Mouse (Mus musculus): ENCODE results near the gene Kif26a. TPM values are rescaled to one million over a fixed set of nuclear protein-coding genes. Genes with fewer than 3 reads are reported as not detected.
A peak's percentile ranks its signal among the peaks of the same experiment; 100 is the strongest.

The Kif26a gene
- polyA plus RNA-seq, 1 experiment from 2014 or later, result 4.7 TPM

- no peak overlapping the region for H3K4me2 ChIP-seq (ENCODE audit: low read length)
- no peaks in the 10 kb centered on the region for H3K27me3 ChIP-seq (ENCODE audit: control insufficient read depth, insufficient read depth, low read depth, low read length)
- no peaks in the 10 kb centered on the region for H3K36me3 ChIP-seq (ENCODE audit: control insufficient read depth, insufficient read depth, low read length)
- H3K27ac ChIP-seq (ENCODE audit: low read length), result no peak overlapping the region
- no peak overlapping the region for H3K4me3 ChIP-seq (ENCODE audit: low read depth, low read length)
- no peak overlapping the region for H3K9ac ChIP-seq (ENCODE audit: low read depth, low read length)
- no peak for ATAC-seq
- 95% methylated on average over 2 of the region's 2 CpGs for WGBS
- H3K9me3 ChIP-seq (replicated peaks; ENCODE audit: control insufficient read depth, low read length, poor library complexity, severe bottlenecking), result no peaks in the 10 kb centered on the region
- peaks cover 19% of the 10 kb centered on the region for H3K4me1 ChIP-seq (ENCODE audit: control insufficient read depth, insufficient read depth, low read length)
Measured at GRCm38 (mm10) chr12:112226656-112227055, 80.6 kb downstream of the Kif26a start.

DNA sequence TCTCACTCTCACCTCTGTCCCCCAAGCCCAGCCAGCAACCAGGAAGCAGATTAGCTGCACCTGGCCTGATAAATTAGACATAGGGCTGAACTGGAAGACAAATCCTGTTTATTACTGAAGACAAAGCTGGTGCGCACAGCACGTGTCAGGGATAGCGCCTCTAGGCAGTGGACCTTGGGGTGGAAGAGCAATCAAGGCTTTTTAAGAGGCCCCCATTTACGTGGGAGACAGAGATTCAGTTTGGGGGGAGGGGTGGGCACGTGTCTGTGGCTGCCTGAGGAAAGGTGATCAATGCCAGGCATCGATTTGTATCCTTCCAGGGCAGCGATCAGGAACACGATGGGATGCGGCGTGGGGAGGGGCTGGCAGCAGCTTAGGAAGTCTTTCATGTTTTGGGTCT, 83.1 kb downstream of the Kif26a start:
- no peaks in the 10 kb centered on the region for H3K36me3 ChIP-seq (ENCODE audit: control insufficient read depth, insufficient read depth, low read length)
- H3K4me3 ChIP-seq (ENCODE audit: low read depth, low read length), result no peak overlapping the region
- H3K4me1 ChIP-seq (ENCODE audit: control insufficient read depth, insufficient read depth, low read length), result peaks cover 9% of the 10 kb centered on the region
- WGBS, result 51% methylated on average over 10 of the region's 10 CpGs
- H3K9me3 ChIP-seq (replicated peaks; ENCODE audit: control insufficient read depth, low read length, poor library complexity, severe bottlenecking), result no peaks in the 10 kb centered on the region
- no peak overlapping the region for H3K9ac ChIP-seq (ENCODE audit: low read depth, low read length)
- ATAC-seq, result no peak
- no peak overlapping the region for H3K27ac ChIP-seq (ENCODE audit: low read length)
- H3K4me2 ChIP-seq (ENCODE audit: low read length), result no peak overlapping the region
- no peaks in the 10 kb centered on the region for H3K27me3 ChIP-seq (ENCODE audit: control insufficient read depth, insufficient read depth, low read depth, low read length)

- Histone ChIP-seq H3K4me3 (ENCODE audit: low read depth, low read length) (no peak overlapping the region), H3K27me3 (ENCODE audit: control insufficient read depth, insufficient read depth, low read depth, low read length) (no peaks in the 10 kb centered on the region), H3K9me3 (replicated peaks; ENCODE audit: control insufficient read depth, low read length, poor library complexity, severe bottlenecking) (no peaks in the 10 kb centered on the region), H3K27ac (ENCODE audit: low read length) (no peak overlapping the region), H3K36me3 (ENCODE audit: control insufficient read depth, insufficient read depth, low read length) (no peaks in the 10 kb centered on the region), H3K9ac (ENCODE audit: low read depth, low read length) (no peak overlapping the region), H3K4me1 (ENCODE audit: control insufficient read depth, insufficient read depth, low read length) (peaks cover 9% of the 10 kb centered on the region), H3K4me2 (ENCODE audit: low read length) (no peak overlapping the region)
- 74% methylated on average over 2 of the region's 2 CpGs for WGBS
- no peak for ATAC-seq
Measured at GRCm38 (mm10) chr12:112230196-112230595, 84.2 kb downstream of the Kif26a start.

MicroRNAs within 50 kb of the gene (microRNA counts, 519-probe panel; counts per million panel counts)
- microRNA mmu-miR-203, result 2,119 counts per million, percentile 57 among the panel's probes with 10 or more counts

Small RNA genes lying within 50 kb of the gene (microRNA-seq; reads per million reads assigned to microRNA genes)
- gene Mir203 (678 reads per million, percentile 75 among the genes with 10 or more reads in this experiment), gene Mir3073a (not detected), gene Mir3073b (not detected)

Other genes starting within 250 kb of the Kif26a start
- 37.9 and 42.9 TPM in 2 replicates for gene Ppp1r13b, start 238.1 kb upstream of the Kif26a start, polyA plus RNA-seq (2015; fragmentation: Nextera tagmentation; extraction: Ambion mirVana)
- 624 and 659 TPM in 2 replicates for gene Atp5mpl, start 179.2 kb upstream of the Kif26a start, polyA plus RNA-seq (2015; fragmentation: Nextera tagmentation; extraction: Ambion mirVana)
- 0.29 and 0.39 TPM in 2 replicates for gene Tdrd9, start 174.6 kb upstream of the Kif26a start, polyA plus RNA-seq (2015; fragmentation: Nextera tagmentation; extraction: Ambion mirVana)
- gene Rd3l, start 164.9 kb upstream of the Kif26a start, polyA plus RNA-seq (2015; fragmentation: Nextera tagmentation; extraction: Ambion mirVana), result not detected in 2 replicates
- gene Aspg, start 39.5 kb upstream of the Kif26a start, polyA plus RNA-seq (2015; fragmentation: Nextera tagmentation; extraction: Ambion mirVana), result 0.66 and 0.74 TPM in 2 replicates

Data from midbrain, embryonic 16.5 days (tissue).